Mouse (Mus musculus) bone marrow macrophage, adult 2 months (primary cell): Measurements from ENCODE around the gene Mipol1.

ENCODE experiments used
- CTCF ChIP-seq: IDR thresholded peaks from 2 replicates; pipeline ENCODE4 v1.5.1; 2012; ENCODE audit warnings: low read depth, mild to moderate bottlenecking, low read length, moderate library complexity
- POLR2A ChIP-seq: IDR thresholded peaks from 2 replicates; pipeline ENCODE4 v1.6.1; 2012; ENCODE audit warnings: mild to moderate bottlenecking, low read depth, low read length, borderline replicate concordance

DNA sequence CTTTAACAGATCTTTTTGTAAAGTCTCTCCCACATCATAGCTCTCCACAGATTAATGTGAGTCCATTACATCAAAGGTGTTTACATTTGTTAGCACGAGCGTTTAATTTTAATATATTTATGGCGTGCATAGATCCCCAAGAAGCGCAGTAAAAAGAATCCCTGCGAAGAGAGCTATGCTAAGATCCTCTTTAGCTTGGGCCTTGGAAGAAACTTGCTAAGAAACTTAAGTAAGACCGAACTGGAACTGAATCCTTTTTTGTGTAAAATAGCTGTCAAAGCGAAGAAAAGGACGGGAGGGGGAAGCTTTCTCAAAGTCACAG is 34.0 kb upstream of the Mipol1 start:
- TF ChIP-seq CTCF (no peak), POLR2A (no peak)
